Mouse (Mus musculus) layer of hippocampus, adult 9-11 months (tissue): ENCODE data around the gene Hoxa11.

Source experiments
- DNase-seq: peaks from one replicate; pipeline ENCODE4 v3.0.0; 2022

The Hoxa11 gene

DNA sequence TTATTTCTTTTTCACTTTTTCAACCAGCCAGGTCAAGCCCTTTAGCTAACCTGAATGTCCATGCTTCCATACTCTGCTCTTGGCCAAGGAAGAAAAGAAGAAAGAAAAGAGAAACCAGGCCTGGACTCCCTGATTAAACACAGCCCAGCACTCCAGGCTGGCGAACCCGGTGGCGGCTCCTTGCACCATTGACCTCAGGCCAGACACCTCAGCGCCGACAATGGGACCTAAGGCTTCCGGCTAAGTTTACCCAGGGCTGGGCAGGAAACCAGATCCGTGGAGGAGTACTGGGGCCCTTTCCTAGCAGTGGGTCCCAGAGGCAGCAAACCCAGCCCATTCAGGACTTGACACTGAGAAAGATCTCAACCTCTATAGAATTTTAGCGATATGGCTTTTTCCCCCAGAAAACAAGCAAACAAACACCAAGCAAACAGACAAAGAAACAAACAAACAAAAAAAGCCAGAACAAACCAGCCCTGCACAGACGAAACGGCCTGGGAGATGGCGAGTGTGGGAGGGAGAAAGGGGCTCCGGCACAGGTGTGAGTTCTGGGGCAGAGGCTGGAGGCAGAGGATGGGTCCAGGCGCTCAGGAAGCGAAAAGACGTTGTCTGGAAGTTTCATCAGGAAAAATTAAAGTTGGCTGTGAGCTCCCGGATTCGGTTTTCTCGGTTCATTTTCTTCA lies 13.6 kb downstream of the Hoxa11 start:
- DNase-seq, result no peak

DNA sequence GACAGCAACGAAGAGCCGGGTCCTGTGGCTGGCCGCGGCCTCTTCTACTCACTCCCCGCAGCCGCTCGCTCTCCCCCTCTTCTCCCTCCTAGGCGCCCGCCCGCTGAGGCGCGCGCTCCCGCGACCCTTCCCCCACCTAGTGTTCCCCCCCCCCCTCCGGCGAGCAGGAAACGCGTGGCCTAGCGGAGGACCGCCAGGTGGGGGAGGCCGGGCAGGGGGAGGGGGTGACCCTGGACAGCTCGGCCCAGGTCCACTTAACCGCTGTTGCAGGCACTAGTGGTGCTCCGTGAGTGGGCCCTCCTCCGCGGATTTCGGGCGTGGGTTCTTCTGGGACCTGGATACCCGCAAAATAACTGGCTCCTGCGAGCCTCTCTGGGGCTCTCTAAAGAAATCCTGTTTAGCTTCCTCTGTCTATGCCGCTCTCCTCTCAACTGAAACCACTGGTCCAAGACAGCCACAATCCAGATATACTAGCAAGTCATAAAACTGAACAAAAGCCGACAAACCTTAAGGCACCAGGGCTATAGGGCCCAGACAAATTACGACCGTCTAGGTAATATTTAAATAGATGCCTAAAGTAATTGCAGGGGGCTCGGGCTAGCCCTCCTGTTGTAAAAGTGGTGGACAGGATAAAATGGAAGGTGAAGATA lies 15.0 kb downstream of the Hoxa11 start, which contains the start of gene Hoxa9:
Gene Hoxa9 (minus strand): TSS at position 574 of the 650 bp plus-strand sequence.
- no peak for DNase-seq

DNA sequence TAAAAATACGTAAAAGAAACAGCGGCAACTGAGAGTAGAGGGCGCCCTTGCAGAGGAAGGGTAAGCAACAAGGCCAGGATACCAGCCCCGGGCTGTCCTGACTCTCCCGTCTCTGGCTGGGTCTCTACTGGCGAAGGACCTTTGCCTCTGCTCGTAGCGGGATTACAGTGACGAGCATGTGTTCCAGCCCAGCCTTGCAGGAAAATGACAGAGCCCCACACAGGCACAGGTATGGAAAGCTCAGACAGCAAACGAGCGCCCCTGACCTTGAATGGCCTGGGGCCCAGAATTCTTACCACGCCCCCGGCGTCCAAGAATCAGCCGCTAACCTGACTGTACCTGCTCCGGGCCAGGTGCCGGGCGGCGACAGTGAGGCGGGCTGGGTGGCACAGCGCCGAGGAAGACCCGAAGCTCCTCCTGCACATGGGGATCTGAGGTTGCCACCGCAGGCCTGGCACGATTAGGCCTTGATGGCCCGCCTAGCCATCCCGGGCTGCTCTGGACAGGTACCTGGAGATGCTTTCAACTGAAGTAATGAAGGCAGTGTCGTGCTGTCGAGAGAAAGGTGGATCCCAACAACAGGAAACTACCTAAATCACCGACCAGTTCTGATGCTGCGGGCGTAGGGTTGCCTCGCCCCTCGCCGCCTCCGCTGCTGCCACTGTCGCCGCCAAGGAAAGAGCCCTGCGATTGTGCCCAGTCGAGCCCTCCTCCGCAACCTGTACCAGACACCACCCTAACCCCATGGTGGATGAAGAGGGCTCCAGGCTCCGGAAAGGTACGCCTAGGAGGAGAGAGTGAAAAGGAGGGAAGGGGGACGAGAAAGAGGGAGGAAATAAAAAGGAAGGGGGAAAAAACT lies 15.8 kb downstream of the Hoxa11 start:
- no peak for DNase-seq

DNA sequence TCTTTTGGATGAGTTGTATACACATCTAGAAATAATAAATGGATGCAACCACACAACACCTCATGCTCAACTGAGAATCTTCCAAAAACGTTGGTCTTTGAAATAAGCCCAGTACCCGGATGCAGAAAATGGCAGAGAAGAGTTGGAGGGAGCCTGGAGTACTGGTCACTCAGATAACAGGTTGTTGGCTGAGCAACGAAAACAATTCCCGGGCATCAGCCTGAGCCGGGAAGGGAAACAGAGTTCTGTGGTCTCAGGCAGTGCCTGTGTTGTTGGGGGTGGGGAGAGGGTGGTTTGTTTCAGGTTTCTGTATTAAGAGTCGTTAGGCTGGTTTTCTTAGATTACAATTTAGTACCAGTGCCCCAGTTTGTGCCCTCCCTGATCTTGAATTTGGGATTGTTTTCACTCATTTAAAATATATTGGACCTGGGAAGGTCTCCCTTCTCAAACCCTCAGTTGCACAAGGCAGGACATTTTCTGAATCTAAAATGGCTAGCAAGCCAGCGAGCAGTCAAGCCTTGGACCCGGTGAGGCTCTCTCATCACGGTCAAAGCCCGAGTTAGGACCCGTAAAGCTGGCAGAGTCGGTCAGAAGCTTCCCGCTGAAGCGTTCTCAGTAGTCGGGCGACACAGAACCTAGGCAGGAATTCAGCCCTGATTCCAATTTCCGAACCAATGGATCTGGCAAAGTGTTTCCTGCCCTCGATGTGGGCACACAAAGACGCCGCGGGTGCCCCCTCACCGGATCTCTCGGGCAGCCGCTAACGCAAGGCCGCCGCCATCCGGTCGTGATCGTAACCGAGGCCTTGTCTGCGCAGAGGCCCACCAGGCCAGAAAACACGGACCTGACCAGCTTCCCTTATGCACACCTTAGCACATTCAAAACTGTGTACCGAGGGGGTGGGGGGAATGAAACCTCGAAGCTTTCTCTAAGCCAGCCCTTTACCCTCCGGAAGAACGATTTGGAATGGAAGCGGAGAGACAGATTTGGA lies 16.8 kb downstream of the Hoxa11 start:
- DNase-seq, result no peak

DNA sequence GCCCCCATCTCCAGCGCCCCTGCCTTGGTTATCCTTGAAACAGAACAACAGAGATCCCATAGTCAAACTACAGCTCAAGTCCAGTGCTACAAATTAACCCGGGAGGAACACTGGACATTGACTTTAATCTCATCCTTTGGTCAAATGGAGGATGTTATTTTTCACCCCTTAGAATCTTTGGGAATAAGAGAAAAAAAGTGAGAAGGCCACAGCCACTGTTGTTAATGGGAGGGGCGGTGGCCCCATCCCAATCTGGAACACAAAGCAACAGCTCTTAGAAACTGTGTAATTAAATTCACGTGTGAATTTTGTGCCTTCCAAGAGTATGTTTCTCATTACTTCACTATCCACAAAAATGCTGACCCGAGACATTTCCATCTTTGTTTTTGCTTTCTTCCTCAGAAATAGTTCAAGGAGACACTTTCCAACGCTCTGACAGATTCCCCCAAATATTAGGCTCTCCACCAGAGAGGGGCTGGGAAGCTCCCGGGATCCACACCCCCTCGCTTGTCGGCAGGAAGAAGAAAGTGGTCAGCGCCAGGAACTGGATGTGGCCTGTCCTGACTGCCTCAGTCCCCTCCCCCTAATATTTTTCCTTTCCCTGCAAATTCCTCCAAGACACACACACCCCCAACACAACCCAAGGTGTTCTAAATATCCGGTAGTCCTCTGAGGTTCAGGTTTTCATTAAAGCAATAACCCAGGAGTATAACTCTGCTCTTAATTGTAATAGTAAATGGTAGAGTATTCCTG lies 18.0 kb downstream of the Hoxa11 start:
- DNase-seq, result no peak

DNA sequence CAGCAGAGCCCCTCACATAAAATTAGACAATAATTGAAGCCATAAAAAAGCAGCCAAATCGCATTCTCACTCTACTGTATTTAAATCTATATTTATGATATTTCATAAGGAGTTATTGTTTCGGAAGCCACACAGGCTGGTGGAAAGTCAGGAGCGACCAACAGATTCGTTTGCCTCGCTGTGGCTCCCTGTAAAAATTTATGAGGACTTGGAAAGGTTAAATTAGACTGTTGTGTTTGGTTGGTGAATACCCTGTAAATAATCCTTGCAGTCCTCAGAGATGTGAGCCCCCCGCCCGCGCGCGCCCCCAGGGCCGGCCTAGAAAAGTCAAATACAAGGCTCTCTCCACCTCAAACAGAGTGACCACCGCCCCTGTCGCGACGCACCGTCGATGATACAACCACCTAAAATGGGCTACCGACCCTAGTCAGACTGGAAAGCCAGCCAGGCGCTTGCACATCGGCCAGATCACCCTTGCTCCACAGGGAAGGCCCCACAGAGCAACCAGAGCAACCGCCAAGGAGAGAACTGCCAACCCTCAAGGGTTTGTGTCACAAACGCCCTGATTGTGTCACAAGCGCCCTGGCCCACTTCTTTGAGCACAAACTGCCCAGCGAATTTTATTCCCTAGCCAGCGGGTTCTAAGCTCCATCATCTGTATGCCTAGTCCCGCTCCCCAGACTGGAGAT lies 18.9 kb downstream of the Hoxa11 start:
- DNase-seq, result no peak

DNA sequence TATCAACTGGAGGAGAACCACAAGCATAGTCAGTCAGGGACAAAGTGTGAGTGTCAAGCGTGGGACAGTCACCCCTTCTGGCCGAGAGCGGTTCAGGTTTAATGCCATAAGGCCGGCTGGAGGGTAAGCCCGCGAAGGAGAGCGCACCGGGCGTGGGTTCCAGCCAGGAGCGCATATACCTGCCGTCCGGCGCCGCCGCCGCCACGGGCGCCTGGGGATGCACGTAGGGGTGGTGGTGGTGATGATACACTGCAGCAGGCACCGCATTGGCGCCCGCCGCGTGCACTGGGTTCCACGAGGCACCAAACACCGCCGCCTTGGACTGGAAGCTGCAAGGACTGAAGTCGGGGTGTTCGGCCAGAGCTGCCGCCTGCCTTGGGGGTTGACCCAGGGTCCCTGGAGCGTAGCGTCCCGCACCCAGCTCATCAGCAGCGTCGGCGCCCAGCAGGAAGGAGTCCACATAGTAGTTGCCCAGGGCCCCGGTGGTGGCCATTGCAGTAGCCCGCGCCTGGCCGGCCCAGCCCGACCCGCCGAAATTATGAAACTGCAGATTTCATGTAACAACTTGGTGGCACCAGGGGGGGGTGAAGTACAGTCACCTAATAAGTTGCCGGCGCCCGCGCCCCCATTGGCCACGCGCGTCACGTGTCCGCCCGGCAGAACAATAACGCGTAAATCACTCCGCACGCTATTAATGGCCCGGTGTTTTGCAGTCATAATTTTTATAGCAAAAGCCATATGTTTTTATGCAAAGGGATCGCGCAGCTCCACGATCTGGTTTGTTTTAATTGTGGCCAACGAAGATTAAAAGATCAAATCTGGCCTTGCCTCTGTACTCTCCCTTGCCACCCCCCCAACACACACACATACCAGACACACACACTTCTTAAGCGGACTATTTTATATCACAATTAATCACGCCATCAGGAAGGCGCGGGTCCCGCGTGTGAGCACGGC lies 19.7 kb downstream of the Hoxa11 start:
- no peak for DNase-seq

DNA sequence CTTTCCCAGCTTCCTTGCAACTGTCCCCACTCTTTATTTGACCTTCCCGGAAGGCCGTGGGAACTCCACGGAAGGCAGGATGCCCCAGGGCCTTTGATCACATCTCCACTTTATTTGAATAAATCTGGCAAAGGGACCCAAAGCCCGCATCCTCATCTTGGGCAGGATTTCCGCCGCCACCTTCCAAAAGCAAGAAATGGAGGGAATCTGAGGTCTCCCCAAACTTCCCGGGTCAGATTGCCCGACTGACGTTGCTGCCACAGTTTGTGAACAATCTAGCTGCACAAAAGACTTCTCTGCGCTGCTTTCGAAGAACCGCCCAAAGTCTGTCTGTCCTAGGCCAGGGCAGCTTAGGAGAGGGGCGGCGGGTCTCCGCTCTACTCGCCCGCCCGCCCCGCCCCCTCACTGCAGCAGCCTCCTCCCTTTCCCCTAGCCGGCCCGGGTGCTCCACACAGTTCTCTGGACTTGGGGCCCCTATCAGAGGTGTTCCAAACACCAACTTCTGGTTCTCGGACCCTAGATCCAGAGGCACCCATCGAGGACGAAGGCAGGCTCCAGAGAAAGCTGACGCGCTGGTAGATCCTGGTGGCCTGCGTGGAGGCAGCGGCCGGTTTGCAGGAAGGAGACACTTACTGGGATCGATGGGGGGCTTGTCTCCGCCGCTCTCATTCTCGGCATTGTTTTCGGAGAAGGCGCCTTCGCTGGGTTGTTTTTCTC lies 20.6 kb downstream of the Hoxa11 start:
- DNase-seq, result no peak

DNA sequence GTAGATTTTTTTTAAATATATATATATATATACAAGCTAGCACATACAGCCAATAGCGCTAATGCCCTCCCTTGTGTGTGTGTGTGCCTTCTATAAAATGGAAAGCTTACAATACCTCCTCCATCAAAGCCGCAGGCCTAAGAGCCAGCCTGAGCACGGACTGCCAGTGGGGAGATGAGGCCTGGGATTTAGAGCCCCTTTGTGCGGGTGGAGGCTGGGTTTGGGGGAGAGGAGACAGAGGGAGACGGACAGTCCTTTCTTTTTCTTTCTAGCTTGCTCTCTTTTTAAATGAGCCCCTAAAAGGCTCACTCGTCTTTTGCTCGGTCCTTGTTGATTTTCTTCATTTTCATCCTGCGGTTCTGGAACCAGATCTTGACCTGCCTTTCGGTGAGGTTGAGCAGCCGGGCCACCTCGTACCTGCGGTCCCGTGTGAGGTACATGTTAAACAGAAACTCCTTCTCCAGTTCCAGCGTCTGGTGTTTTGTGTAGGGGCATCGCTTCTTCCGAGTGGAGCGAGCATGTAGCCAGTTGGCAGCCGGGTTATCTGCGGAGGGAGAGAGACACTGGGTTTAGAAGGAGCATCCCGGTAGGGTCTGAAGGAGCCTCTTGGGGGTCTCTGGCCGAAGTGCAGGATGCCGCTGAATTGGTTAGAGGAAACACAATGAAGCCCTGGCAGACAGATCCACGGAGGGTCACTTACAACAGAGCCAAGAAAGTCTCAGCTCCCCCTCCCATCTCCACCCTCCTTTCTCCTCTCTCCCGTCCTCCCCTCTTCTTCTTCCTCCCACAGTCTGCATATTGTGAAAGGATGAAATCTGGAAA lies 21.5 kb downstream of the Hoxa11 start:
- no peak for DNase-seq

DNA sequence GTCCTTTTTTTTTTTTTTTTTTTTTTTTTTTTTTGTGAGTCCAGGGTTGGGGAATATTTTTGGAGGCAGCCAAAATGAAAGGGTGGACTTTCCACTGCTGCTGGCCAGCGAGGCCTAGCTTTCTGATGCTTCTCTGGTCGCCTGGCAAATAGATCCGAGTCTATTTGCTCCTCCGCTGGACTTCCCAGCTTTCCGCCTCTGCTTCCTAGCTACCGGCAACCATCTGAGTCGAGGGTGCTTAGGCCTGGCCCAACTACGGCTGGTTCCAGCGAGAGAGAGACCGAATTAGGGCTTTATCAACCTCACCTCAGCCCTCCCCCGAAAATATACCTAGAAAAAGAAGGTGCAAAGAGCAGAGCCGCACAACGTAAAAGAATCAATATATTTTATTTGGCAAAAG lies 22.9 kb downstream of the Hoxa11 start:
- no peak for DNase-seq

DNA sequence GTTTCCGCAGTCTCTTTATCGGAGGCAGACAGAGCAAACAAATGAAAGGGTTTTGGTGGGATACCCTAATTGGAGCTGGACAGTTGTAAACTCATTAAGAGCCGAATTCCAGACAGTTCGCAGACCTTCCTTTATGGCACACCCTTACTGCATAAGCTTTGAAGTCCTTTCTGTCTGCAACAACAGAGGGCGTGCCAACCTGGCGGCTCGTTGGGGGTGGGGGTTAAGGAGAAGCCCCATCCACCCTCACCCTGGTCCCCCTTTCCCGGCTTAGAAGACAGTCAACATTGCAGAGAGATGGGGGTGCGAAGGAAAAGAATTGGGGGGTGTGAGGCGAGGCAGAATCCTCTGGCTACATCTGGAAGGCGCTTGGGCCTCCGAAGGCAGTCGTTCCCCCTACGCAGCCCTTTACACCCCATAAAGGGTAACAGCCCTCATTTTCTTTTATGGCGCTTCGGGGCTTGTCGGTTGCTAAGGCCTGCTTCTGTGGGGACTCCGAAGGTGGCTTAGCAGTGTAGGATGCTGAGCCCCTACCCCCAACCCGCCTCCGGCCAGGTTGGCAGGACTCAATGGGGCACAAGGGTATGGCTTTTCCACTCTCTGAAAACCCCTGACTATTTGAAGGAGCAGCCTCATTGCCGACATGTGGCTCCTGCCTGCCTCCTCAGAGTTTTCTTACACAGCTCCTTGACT lies 23.5 kb downstream of the Hoxa11 start:
- DNase-seq, result no peak

DNA sequence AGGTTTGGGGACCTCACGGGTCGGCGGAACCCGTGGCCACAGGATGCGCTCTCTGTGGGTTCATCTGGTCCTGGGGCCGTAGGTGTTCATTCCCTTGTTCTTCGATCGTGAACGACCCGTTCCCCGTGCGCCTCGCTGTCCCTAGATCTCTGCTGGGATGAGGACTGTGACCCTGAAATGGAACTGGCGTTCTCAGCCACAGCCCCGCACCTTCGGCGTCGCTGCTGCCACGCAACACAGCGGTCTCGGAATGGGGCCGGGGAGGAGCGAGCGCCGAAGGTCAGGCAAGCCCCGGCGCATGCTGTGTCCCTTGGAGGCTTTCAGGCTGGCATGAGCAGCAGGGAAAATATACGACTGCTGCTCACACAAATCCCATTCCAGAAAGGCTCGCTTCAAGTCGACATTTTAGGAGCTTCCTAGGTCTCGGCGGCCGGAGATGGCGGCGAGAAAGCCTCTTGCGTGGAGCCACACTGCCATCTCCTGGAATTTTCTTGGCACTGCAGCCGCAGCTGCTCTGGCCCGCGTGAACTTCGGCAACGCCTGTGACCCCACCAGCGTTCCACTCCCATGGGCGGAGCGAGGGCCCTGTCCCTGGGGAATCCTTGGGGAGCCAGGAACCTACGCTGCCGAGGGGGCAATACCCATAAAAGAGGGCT lies 24.1 kb downstream of the Hoxa11 start, which contains the start of gene Hoxa7:
Gene Hoxa7 (minus strand): TSS at position 518 of the 656 bp plus-strand sequence.
- peak; percentile 54 for DNase-seq

DNA sequence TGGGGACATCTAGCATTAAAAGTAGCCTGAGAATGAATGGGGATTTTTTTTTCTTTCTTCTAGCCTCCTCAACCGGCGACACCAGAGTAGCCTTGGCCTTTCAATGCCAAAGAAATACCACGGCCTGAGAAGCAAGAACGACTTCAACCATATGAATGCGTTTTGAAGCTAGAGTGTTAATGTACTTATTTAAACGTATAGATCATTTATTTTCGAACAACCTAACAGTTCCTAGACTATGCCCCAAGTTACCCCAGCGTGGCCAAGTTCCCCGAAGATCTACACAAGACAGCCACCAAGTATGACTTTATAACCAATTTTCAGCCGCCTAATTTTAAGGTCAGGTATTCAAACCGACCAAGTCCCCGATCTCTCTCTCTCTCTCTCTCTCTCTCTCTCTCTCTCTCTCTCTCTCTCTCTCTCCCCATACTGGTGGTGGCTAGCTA lies 24.7 kb downstream of the Hoxa11 start:
- DNase-seq, result no peak

DNA sequence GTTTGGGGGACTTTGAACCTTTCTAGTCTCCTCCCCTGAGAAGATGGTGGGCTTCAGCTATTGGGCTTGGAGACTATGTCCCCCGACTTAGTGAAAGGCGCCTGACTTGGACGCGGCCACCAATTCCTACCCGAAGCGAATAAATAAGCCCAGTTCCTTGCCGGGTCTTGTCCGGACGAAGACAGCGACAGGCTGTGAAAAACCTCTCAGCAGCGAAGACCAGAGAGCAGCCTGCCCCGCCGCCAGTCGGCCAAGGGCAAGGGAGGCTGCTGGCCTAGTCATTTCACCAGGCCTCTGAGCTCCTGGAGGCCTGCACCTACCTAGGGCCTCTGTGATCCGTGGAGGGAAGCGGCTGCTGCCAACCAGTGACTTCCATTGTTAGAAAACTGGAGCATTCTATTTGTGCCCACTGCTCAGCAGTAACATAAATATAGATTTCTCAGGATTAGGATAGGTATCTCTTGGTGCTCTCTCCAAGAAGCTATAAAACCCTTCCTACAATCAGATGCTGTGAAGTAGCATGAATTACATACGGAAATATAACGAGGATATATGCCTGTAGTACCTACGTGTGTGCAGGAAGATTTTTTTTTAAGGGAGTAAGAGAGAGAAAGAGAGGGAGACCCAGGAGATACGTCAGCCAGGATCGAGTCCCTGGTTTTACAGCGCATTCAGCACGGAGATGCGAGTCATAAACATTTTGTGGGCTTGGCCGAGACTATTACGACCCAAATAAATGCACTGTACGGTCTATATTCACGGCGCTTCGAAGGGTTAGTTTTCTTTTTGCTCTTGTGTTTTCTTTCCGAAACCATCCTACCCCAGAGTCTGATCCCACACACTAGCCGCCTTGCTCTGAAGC lies 25.4 kb downstream of the Hoxa11 start:
- DNase-seq, result no peak

DNA sequence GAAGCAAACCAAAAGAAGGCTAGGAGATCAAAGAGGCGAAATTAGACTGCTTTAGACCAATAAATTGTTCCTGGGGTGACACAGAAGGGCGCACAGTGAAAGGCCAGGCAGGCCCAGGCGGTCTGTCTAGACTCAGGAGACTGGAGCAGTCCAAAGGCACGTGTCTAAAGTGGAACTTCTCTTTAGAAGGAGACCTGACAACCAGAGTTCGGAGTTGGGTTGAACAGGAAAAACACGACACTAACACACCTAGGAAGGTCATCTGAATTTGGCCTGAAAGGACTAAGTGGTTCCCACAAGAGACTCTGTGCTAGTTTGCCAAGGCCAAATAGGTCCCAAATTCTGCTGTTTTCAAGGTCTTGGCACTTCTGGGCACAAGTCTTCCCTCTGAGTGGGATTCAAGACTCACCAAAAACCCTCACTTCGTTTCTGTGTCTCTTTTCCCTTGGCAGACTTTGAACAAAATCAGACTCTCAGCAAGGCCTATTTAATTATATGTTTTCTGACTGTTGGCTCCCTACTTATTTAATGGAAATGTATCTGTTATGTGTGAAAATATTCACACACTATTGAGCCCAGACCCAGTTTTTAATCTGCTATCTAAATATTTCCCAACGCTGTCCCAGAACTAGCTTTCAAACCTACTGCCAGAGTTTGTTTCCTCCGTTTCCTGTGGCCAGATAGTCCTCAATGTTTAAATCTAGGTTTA lies 26.2 kb downstream of the Hoxa11 start:
- no peak for DNase-seq
